Mouse (Mus musculus) olfactory bulb, adult 2 months (tissue): ENCODE measurements around the gene Zfp385a.

Source experiments
- CTCF ChIP-seq: fragments of 200-500 bp; IDR thresholded peaks from 2 replicates; pipeline ENCODE4 v1.5.1; 2012; ENCODE audit warnings: low read depth, mild to moderate bottlenecking, low read length, moderate library complexity; ENCODE audit not compliant: insufficient read depth
- POLR2A ChIP-seq: fragments of 200-500 bp; IDR thresholded peaks from 2 replicates; pipeline ENCODE4 v1.6.1; 2012; ENCODE audit warnings: mild to moderate bottlenecking, low read depth, low read length, moderate library complexity; ENCODE audit not compliant: insufficient read depth

GRCm38 (mm10) chr15:103298026-103298425 is 41.9 kb downstream of the Zfp385a start:
- TF ChIP-seq CTCF = no peak
- TF ChIP-seq POLR2A = no peak
